Mouse (Mus musculus) liver, embryonic 14.5 days (tissue): ENCODE results near the gene Sbf2.

Experiments used
- CTCF ChIP-seq: IDR thresholded peaks from 2 replicates; pipeline ENCODE4 v1.5.1; 2016; ENCODE audit warnings: antibody characterized with exemption, low read depth, control low read depth
- EP300 ChIP-seq: IDR thresholded peaks from 2 replicates; pipeline ENCODE4 v1.6.1; 2016; ENCODE audit warnings: antibody characterized with exemption, low read depth

GRCm38 (mm10) chr7:110361516-110361915, 253.2 kb downstream of the Sbf2 start:
- no peak for TF ChIP-seq EP300
- TF ChIP-seq CTCF, result no peak
